Mouse (Mus musculus): ENCODE results near the gene Ttll11. TPM values are rescaled to one million over a fixed set of nuclear protein-coding genes. Genes with fewer than 3 reads are reported as not detected.

Gene Ttll11
- polyA plus RNA-seq, 1 experiment from 2014 or later: 1.3 TPM

GRCm38 (mm10) chr2:35897125-35897524 is 82.6 kb downstream of the Ttll11 start:
- Histone ChIP-seq H3K27me3 (replicated peaks) (no peaks in the 10 kb centered on the region), H3K36me3 (no peaks in the 10 kb centered on the region), H3K4me1 (no peaks in the 10 kb centered on the region), H3K9ac (no peak overlapping the region), H3K9me3 (replicated peaks) (no peaks in the 10 kb centered on the region), H3K4me3 (no peak overlapping the region), H3K4me2 (no peak overlapping the region), H3K27ac (no peak overlapping the region)
- 65% methylated on average over 2 of the region's 2 CpGs for WGBS (ENCODE audit: insufficient replicate concordance)
- ATAC-seq: no peak

- no peak overlapping the region for H3K4me2 ChIP-seq
- H3K27me3 ChIP-seq (replicated peaks): no peaks in the 10 kb centered on the region
- no peaks in the 10 kb centered on the region for H3K9me3 ChIP-seq (replicated peaks)
- H3K9ac ChIP-seq: no peak overlapping the region
- no peak for ATAC-seq
- no peaks in the 10 kb centered on the region for H3K4me1 ChIP-seq
- 33% methylated on average over 2 of the region's 2 CpGs for WGBS (ENCODE audit: insufficient replicate concordance)
- H3K36me3 ChIP-seq: no peaks in the 10 kb centered on the region
- H3K4me3 ChIP-seq: no peak overlapping the region
- H3K27ac ChIP-seq: no peak overlapping the region
Measured at GRCm38 (mm10) chr2:35894512-35894911, 85.2 kb downstream of the Ttll11 start.

GRCm38 (mm10) chr2:35890635-35891034 is 89.1 kb downstream of the Ttll11 start:
- H3K4me3 ChIP-seq: no peak overlapping the region
- H3K27ac ChIP-seq: no peak overlapping the region
- H3K27me3 ChIP-seq (replicated peaks): no peaks in the 10 kb centered on the region
- WGBS (ENCODE audit: insufficient replicate concordance): 74% methylated on average over 3 of the region's 3 CpGs
- no peaks in the 10 kb centered on the region for H3K9me3 ChIP-seq (replicated peaks)
- no peak overlapping the region for H3K4me2 ChIP-seq
- no peak overlapping the region for H3K9ac ChIP-seq
- no peak for ATAC-seq
- H3K4me1 ChIP-seq: no peaks in the 10 kb centered on the region
- no peaks in the 10 kb centered on the region for H3K36me3 ChIP-seq

- H3K9ac ChIP-seq: no peak overlapping the region
- H3K9me3 ChIP-seq (replicated peaks): no peaks in the 10 kb centered on the region
- ATAC-seq: no peak
- H3K4me1 ChIP-seq: no peaks in the 10 kb centered on the region
- no peaks in the 10 kb centered on the region for H3K27me3 ChIP-seq (replicated peaks)
- H3K4me3 ChIP-seq: no peak overlapping the region
- no peaks in the 10 kb centered on the region for H3K36me3 ChIP-seq
- WGBS (ENCODE audit: insufficient replicate concordance): 56% methylated on average over 2 of the region's 2 CpGs
- no peak overlapping the region for H3K4me2 ChIP-seq
- no peak overlapping the region for H3K27ac ChIP-seq
Measured at GRCm38 (mm10) chr2:35889776-35890175, 89.9 kb downstream of the Ttll11 start.

GRCm38 (mm10) chr2:35884296-35884695 is 95.4 kb downstream of the Ttll11 start:
- Histone ChIP-seq H3K36me3 (no peaks in the 10 kb centered on the region), H3K4me3 (no peak overlapping the region), H3K4me2 (no peak overlapping the region), H3K4me1 (no peaks in the 10 kb centered on the region), H3K27me3 (replicated peaks) (peaks cover 35% of the 10 kb centered on the region), H3K9ac (no peak overlapping the region), H3K9me3 (replicated peaks) (no peaks in the 10 kb centered on the region), H3K27ac (no peak overlapping the region)
- no peak for ATAC-seq
- WGBS (ENCODE audit: insufficient replicate concordance): 37% methylated on average over 7 of the region's 7 CpGs

GRCm38 (mm10) chr2:35882336-35882987 is 97.3 kb downstream of the Ttll11 start:
- no peak overlapping the region for H3K9ac ChIP-seq
- H3K4me1 ChIP-seq: no peaks in the 10 kb centered on the region
- 18% methylated on average over 9 of the region's 9 CpGs for WGBS (ENCODE audit: insufficient replicate concordance)
- no peak overlapping the region for H3K4me2 ChIP-seq
- no peak overlapping the region for H3K27ac ChIP-seq
- H3K27me3 ChIP-seq (replicated peaks): peaks cover 51% of the 10 kb centered on the region
- no peaks in the 10 kb centered on the region for H3K36me3 ChIP-seq
- H3K4me3 ChIP-seq: no peak overlapping the region
- no peaks in the 10 kb centered on the region for H3K9me3 ChIP-seq (replicated peaks)
- no peak for ATAC-seq

- H3K36me3 ChIP-seq: no peaks in the 10 kb centered on the region
- H3K27ac ChIP-seq: no peak overlapping the region
- H3K9ac ChIP-seq: no peak overlapping the region
- no peak for ATAC-seq
- peaks cover 51% of the 10 kb centered on the region for H3K27me3 ChIP-seq (replicated peaks)
- WGBS (ENCODE audit: insufficient replicate concordance): 34% methylated on average over 9 of the region's 9 CpGs
- H3K4me3 ChIP-seq: no peak overlapping the region
- no peaks in the 10 kb centered on the region for H3K9me3 ChIP-seq (replicated peaks)
- no peaks in the 10 kb centered on the region for H3K4me1 ChIP-seq
- no peak overlapping the region for H3K4me2 ChIP-seq
Measured at GRCm38 (mm10) chr2:35881896-35882295, 97.8 kb downstream of the Ttll11 start.

- ATAC-seq: no peak
- Histone ChIP-seq H3K4me2 (no peak overlapping the region), H3K4me3 (no peak overlapping the region), H3K36me3 (no peaks in the 10 kb centered on the region), H3K27me3 (replicated peaks) (peaks cover 51% of the 10 kb centered on the region), H3K27ac (no peak overlapping the region), H3K9me3 (replicated peaks) (no peaks in the 10 kb centered on the region), H3K4me1 (no peaks in the 10 kb centered on the region), H3K9ac (no peak overlapping the region)
- 39% methylated on average over 7 of the region's 7 CpGs for WGBS (ENCODE audit: insufficient replicate concordance)
Measured at GRCm38 (mm10) chr2:35880362-35880761, 99.4 kb downstream of the Ttll11 start.

- Histone ChIP-seq H3K4me2 (no peak overlapping the region), H3K27ac (no peak overlapping the region), H3K27me3 (replicated peaks) (peaks cover 51% of the 10 kb centered on the region), H3K9ac (no peak overlapping the region), H3K9me3 (replicated peaks) (no peaks in the 10 kb centered on the region), H3K4me3 (no peak overlapping the region), H3K36me3 (no peaks in the 10 kb centered on the region), H3K4me1 (no peaks in the 10 kb centered on the region)
- 60% methylated on average over 4 of the region's 4 CpGs for WGBS (ENCODE audit: insufficient replicate concordance)
- ATAC-seq: no peak
Measured at GRCm38 (mm10) chr2:35879887-35880286, 99.8 kb downstream of the Ttll11 start.

GRCm38 (mm10) chr2:35878506-35878905 is 101.2 kb downstream of the Ttll11 start:
- H3K36me3 ChIP-seq: no peaks in the 10 kb centered on the region
- H3K4me2 ChIP-seq: no peak overlapping the region
- no peak overlapping the region for H3K4me3 ChIP-seq
- no peaks in the 10 kb centered on the region for H3K4me1 ChIP-seq
- no peak overlapping the region for H3K9ac ChIP-seq
- H3K27ac ChIP-seq: no peak overlapping the region
- WGBS (ENCODE audit: insufficient replicate concordance): 83% methylated on average over 3 of the region's 3 CpGs
- H3K9me3 ChIP-seq (replicated peaks): no peaks in the 10 kb centered on the region
- no peak for ATAC-seq
- peaks cover 51% of the 10 kb centered on the region for H3K27me3 ChIP-seq (replicated peaks)

GRCm38 (mm10) chr2:35875572-35875971 is 104.1 kb downstream of the Ttll11 start:
- H3K36me3 ChIP-seq: no peaks in the 10 kb centered on the region
- no peaks in the 10 kb centered on the region for H3K9me3 ChIP-seq (replicated peaks)
- H3K27ac ChIP-seq: no peak overlapping the region
- peaks cover 29% of the 10 kb centered on the region for H3K27me3 ChIP-seq (replicated peaks)
- no peak for ATAC-seq
- H3K4me3 ChIP-seq: no peak overlapping the region
- H3K9ac ChIP-seq: no peak overlapping the region
- 54% methylated on average over 7 of the region's 7 CpGs for WGBS (ENCODE audit: insufficient replicate concordance)
- no peaks in the 10 kb centered on the region for H3K4me1 ChIP-seq
- no peak overlapping the region for H3K4me2 ChIP-seq

GRCm38 (mm10) chr2:35874421-35874820 is 105.3 kb downstream of the Ttll11 start:
- Histone ChIP-seq H3K4me3 (no peak overlapping the region), H3K4me2 (no peak overlapping the region), H3K27me3 (replicated peaks) (peaks cover 19% of the 10 kb centered on the region), H3K36me3 (no peaks in the 10 kb centered on the region), H3K9me3 (replicated peaks) (no peaks in the 10 kb centered on the region), H3K27ac (no peak overlapping the region), H3K9ac (no peak overlapping the region), H3K4me1 (no peaks in the 10 kb centered on the region)
- 69% methylated on average over 8 of the region's 8 CpGs for WGBS (ENCODE audit: insufficient replicate concordance)
- ATAC-seq: no peak

- H3K9me3 ChIP-seq (replicated peaks): no peaks in the 10 kb centered on the region
- H3K9ac ChIP-seq: no peak overlapping the region
- H3K36me3 ChIP-seq: no peaks in the 10 kb centered on the region
- no peak for ATAC-seq
- no peak overlapping the region for H3K4me2 ChIP-seq
- H3K4me3 ChIP-seq: no peak overlapping the region
- no peaks in the 10 kb centered on the region for H3K4me1 ChIP-seq
- 0 out of 2 replicates have a peak, but pooled peaks cover 3% of the 10 kb centered on the region for H3K27me3 ChIP-seq (replicated peaks)
- no peak overlapping the region for H3K27ac ChIP-seq
- 47% methylated on average over 2 of the region's 2 CpGs for WGBS (ENCODE audit: insufficient replicate concordance)
Measured at GRCm38 (mm10) chr2:35869165-35869564, 110.5 kb downstream of the Ttll11 start.

Data from liver, embryonic 12.5 days (tissue).